Mouse (Mus musculus): Measurements from ENCODE around the gene Rfx1. TPM values are rescaled to one million over a fixed set of nuclear protein-coding genes. Genes with fewer than 3 reads are reported as not detected.
A peak's percentile ranks its signal among the peaks of the same experiment; 100 is the strongest.

Gene Rfx1
- polyA plus RNA-seq, 1 experiment, result 29.8 TPM

DNA sequence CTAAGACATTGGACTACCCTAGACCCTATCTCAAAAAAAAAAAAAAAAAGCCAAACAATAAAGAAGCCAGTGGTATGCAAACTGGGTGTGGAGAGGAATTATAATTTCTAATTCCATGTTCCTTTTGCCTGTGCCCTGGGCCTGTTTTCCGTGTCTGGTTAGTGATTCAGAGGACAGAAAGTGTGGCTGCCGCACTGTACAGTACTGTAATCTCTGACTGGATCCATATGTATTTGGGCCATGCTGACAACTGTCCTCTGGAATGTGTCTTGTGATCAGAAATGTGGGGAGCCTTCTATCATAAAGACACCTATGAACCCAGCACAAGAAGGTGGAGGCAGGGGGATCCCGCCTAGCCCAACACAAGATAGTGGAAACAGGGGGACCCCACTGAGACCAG lies 55.5 kb downstream of the Rfx1 start:
- H3K4me1 ChIP-seq (ENCODE audit: control insufficient read depth, insufficient read depth, low read length), result no peaks in the 10 kb centered on the region
- no peak for DNase-seq
- TF ChIP-seq POLR2A (IDR thresholded peaks at IDR 0.05; ENCODE audit: borderline replicate concordance, extremely low read depth, low read depth, low read length), result no peak
- no peak for TF ChIP-seq CTCF (IDR thresholded peaks at IDR 0.05; ENCODE audit: insufficient read depth, low read length)
- H3K4me3 ChIP-seq (replicated peaks; ENCODE audit: extremely low read depth, low read depth, low read length), result no peak overlapping the region
- WGBS, result 82% methylated on average over 3 of the region's 3 CpGs

GRCm38 (mm10) chr8:84125656-84126055 lies 59.0 kb downstream of the Rfx1 start, which contains the start of gene Podnl1:
Gene Podnl1, plus strand, starts transcription at chr8:84125989.
- H3K4me3 ChIP-seq (replicated peaks; ENCODE audit: extremely low read depth, low read depth, low read length), result no peak within 1 kb of the TSS
- WGBS, result 54% methylated on average over 9 of the region's 9 CpGs
- DNase-seq, result no peak
- TF ChIP-seq CTCF (IDR thresholded peaks at IDR 0.05; ENCODE audit: insufficient read depth, low read length) (no peak), POLR2A (IDR thresholded peaks at IDR 0.05; ENCODE audit: borderline replicate concordance, extremely low read depth, low read depth, low read length) (no peak)
- no peaks in the 10 kb centered on the region for H3K4me1 ChIP-seq (ENCODE audit: control insufficient read depth, insufficient read depth, low read length)

DNA sequence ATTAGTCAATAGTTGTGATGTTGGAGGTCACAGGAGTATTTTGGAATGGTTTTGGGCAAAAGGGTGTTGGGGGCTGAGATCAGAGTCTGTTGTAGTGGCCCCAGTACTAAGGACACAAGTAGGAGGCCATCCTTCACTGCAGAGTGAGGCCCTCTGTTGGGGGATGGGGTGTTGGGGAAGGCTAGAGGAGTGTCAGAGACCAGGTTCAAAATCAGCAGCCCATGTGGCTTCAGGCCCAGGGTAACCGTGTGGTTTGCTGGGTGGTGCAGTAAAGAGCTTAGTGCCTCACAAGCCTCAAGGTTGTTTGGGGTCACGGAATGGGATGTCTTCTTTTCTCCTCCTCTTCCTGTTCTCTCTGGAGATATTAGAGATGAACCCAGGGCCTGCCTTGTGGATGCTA lies 60.1 kb downstream of the Rfx1 start:
- no peak for TF ChIP-seq CTCF (IDR thresholded peaks at IDR 0.05; ENCODE audit: insufficient read depth, low read length)
- TF ChIP-seq POLR2A (IDR thresholded peaks at IDR 0.05; ENCODE audit: borderline replicate concordance, extremely low read depth, low read depth, low read length), result no peak
- no peak for DNase-seq
- Histone ChIP-seq H3K4me3 (replicated peaks; ENCODE audit: extremely low read depth, low read depth, low read length) (no peak overlapping the region), H3K4me1 (ENCODE audit: control insufficient read depth, insufficient read depth, low read length) (no peaks in the 10 kb centered on the region)
- WGBS, result 66% methylated on average over 2 of the region's 2 CpGs

GRCm38 (mm10) chr8:84127202-84127901 lies 60.7 kb downstream of the Rfx1 start:
- TF ChIP-seq POLR2A (IDR thresholded peaks at IDR 0.05; ENCODE audit: borderline replicate concordance, extremely low read depth, low read depth, low read length) (no peak), CTCF (IDR thresholded peaks at IDR 0.05; ENCODE audit: insufficient read depth, low read length) (no peak)
- Histone ChIP-seq H3K4me1 (ENCODE audit: control insufficient read depth, insufficient read depth, low read length) (no peaks in the 10 kb centered on the region), H3K4me3 (replicated peaks; ENCODE audit: extremely low read depth, low read depth, low read length) (no peak overlapping the region)
- 46% methylated on average over 17 of the region's 17 CpGs for WGBS
- no peak for DNase-seq

GRCm38 (mm10) chr8:84128277-84128676 lies 61.6 kb downstream of the Rfx1 start:
- no peaks in the 10 kb centered on the region for H3K4me1 ChIP-seq (ENCODE audit: control insufficient read depth, insufficient read depth, low read length)
- 45% methylated on average over 8 of the region's 8 CpGs for WGBS
- H3K4me3 ChIP-seq (replicated peaks; ENCODE audit: extremely low read depth, low read depth, low read length), result no peak overlapping the region
- TF ChIP-seq POLR2A (IDR thresholded peaks at IDR 0.05; ENCODE audit: borderline replicate concordance, extremely low read depth, low read depth, low read length) (no peak), CTCF (IDR thresholded peaks at IDR 0.05; ENCODE audit: insufficient read depth, low read length) (peak; percentile 6; the same call in 1 of the 2 replicates)
- DNase-seq, result no peak

- no peak overlapping the region for H3K4me3 ChIP-seq (replicated peaks; ENCODE audit: extremely low read depth, low read depth, low read length)
- no peaks in the 10 kb centered on the region for H3K4me1 ChIP-seq (ENCODE audit: control insufficient read depth, insufficient read depth, low read length)
- TF ChIP-seq POLR2A (IDR thresholded peaks at IDR 0.05; ENCODE audit: borderline replicate concordance, extremely low read depth, low read depth, low read length), result no peak
- TF ChIP-seq CTCF (IDR thresholded peaks at IDR 0.05; ENCODE audit: insufficient read depth, low read length), result no peak
- no peak for DNase-seq
- WGBS, result 49% methylated on average over 30 of the region's 30 CpGs
Observed at GRCm38 (mm10) chr8:84130806-84131205, 64.2 kb downstream of the Rfx1 start.

DNA sequence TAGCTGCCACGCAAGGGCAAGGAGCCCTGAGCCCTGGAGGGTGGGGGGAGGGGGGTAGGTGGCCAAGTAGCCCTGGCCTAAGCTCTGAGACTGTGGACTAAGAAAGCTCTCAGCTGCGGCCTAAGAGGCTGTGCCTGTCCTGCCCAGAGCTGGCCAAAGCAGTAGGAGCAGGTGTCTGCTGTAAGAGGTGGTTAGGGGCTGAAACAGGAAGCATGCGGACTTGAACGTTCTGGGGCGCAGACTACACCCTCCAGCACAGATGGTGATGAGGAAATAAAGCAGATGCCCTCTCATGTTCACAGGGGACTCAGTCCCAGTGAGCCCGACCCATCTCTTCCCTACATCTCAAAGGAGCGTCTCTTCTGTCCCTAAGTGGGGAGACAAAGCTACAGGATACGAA lies 65.6 kb downstream of the Rfx1 start:
- TF ChIP-seq POLR2A (IDR thresholded peaks at IDR 0.05; ENCODE audit: borderline replicate concordance, extremely low read depth, low read depth, low read length) (no peak), CTCF (IDR thresholded peaks at IDR 0.05; ENCODE audit: insufficient read depth, low read length) (no peak)
- DNase-seq, result no peak
- WGBS, result 78% methylated on average over 8 of the region's 8 CpGs

DNA sequence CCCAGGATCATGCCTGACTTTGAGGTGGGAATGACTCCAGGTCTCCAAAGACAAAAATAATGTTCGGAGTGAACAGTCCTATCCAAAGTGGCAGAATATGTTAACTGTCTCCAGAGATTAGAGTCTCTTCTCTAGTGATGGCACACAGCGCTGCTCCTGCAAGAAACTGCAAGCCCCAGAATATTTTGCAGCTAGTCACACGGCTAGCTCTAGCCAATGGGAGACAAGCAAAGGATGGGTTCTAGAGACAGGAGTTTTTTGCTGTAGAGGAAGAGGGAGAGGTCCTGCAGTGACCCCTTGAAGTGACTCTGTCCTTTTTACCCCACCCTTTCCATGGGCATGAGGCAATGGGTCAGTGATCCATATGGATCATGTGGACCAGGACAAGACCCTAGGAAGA lies 71.2 kb downstream of the Rfx1 start:
- no peak overlapping the region for H3K4me3 ChIP-seq (replicated peaks; ENCODE audit: extremely low read depth, low read depth, low read length)
- TF ChIP-seq POLR2A (IDR thresholded peaks at IDR 0.05; ENCODE audit: borderline replicate concordance, extremely low read depth, low read depth, low read length), result no peak
- no peak for TF ChIP-seq CTCF (IDR thresholded peaks at IDR 0.05; ENCODE audit: insufficient read depth, low read length)
- no peak for DNase-seq
- H3K4me1 ChIP-seq (ENCODE audit: control insufficient read depth, insufficient read depth, low read length), result no peaks in the 10 kb centered on the region
- 94% methylated on average over 3 of the region's 3 CpGs for WGBS

More for the DNA sequence above, 65.6 kb downstream of the Rfx1 start:
- Histone ChIP-seq H3K4me3 (replicated peaks; ENCODE audit: extremely low read depth, low read depth, low read length) (no peak overlapping the region), H3K4me1 (ENCODE audit: control insufficient read depth, insufficient read depth, low read length) (no peaks in the 10 kb centered on the region)

DNA sequence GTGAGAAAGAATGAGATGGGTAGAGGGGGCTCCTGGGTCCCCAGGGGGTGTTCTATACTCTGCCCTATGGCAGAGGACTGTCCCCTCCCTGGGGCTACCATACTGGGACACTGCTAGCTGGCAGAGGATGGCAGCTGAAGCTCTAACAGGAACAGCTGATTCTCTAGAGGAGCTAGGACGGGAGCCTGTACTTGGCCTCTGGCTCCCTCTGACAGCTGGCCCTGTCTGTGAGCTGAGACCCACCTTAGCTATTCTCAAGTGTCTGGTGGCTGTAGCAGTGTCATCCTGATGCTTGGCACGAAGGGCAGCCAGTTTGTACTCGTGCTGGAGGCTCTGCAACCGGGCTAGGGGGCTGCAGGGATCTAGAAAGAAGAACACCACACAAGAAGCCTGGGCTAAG lies 74.2 kb downstream of the Rfx1 start:
- Histone ChIP-seq H3K4me1 (ENCODE audit: control insufficient read depth, insufficient read depth, low read length) (no peaks in the 10 kb centered on the region), H3K4me3 (replicated peaks; ENCODE audit: extremely low read depth, low read depth, low read length) (no peak overlapping the region)
- DNase-seq, result no peak
- 84% methylated on average over 4 of the region's 4 CpGs for WGBS
- no peak for TF ChIP-seq POLR2A (IDR thresholded peaks at IDR 0.05; ENCODE audit: borderline replicate concordance, extremely low read depth, low read depth, low read length)
- no peak for TF ChIP-seq CTCF (IDR thresholded peaks at IDR 0.05; ENCODE audit: insufficient read depth, low read length)

DNA sequence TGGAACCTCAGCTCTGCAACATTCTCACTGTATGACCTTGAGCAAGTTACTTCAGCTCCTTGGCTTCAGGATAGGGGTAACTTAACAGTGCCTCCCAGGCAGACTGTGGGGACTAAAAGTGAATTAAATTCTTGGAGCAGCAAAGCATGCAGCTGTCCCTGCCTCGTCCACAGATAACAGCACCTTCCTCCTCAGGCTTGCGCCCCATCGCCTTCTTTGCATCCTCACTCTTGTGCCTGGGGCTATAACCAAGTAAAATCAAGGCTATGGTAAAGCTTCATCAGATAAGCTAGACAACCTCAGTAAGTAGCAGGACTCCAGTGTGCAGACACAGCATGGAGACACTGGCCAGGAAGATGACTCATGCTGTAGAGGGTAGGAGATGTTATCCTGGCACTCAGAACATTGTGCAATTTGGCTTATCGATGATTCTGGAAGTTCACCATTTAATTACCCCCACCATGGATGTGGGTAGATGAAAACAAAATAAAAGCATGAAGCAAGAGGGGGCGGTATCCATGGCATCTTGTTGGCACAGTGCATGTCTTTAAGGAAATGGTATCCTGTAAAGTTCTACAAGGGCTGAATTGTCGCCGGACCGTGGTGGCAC lies 78.1 kb downstream of the Rfx1 start:
- WGBS, result 85% methylated on average over 8 of the region's 8 CpGs
- no peak for DNase-seq
- H3K4me3 ChIP-seq (replicated peaks; ENCODE audit: extremely low read depth, low read depth, low read length), result no peak overlapping the region
- no peak for TF ChIP-seq POLR2A (IDR thresholded peaks at IDR 0.05; ENCODE audit: borderline replicate concordance, extremely low read depth, low read depth, low read length)
- no peak for TF ChIP-seq CTCF (IDR thresholded peaks at IDR 0.05; ENCODE audit: insufficient read depth, low read length)
- H3K4me1 ChIP-seq (ENCODE audit: control insufficient read depth, insufficient read depth, low read length), result peaks cover 6% of the 10 kb centered on the region

Other genes starting within 250 kb of the Rfx1 start
- gene Adgrl1, start 166.7 kb upstream of the Rfx1 start, polyA plus RNA-seq (2012; rRNA removed), result 81.1 and 86.4 TPM in 2 replicates
- gene Gm10644, start 111.6 kb upstream of the Rfx1 start, polyA plus RNA-seq (2012; rRNA removed), result 1.7 and 2.0 TPM in 2 replicates
- 7.5 and 7.9 TPM in 2 replicates for gene Asf1b, start 111.3 kb upstream of the Rfx1 start, polyA plus RNA-seq (2012; rRNA removed)
- gene Prkaca, start 93.8 kb upstream of the Rfx1 start, polyA plus RNA-seq (2012; rRNA removed), result 57.0 and 79.9 TPM in 2 replicates
- 37.0 and 37.9 TPM in 2 replicates for gene Samd1, start 69.2 kb upstream of the Rfx1 start, polyA plus RNA-seq (2012; rRNA removed)
- 0.35 and 0.36 TPM in 2 replicates for gene 1700067K01Rik, start 65.3 kb upstream of the Rfx1 start, polyA plus RNA-seq (2012; rRNA removed)
- 29.5 and 57.0 TPM in 2 replicates for gene 2210011C24Rik, start 54.7 kb upstream of the Rfx1 start, polyA plus RNA-seq (2012; rRNA removed)
- 0.42 and 0.89 TPM in 2 replicates for gene Palm3, start 45.4 kb upstream of the Rfx1 start, polyA plus RNA-seq (2012; rRNA removed)
- gene Il27ra, start 24.2 kb upstream of the Rfx1 start, polyA plus RNA-seq (2012; rRNA removed), result 7.5 and 8.4 TPM in 2 replicates
- 0.22 and 0.71 TPM in 2 replicates for gene Rln3, start 21.8 kb upstream of the Rfx1 start, polyA plus RNA-seq (2012; rRNA removed)
- 0.71 and 1.0 TPM in 2 replicates for gene Gm10643, start 1.7 kb upstream of the Rfx1 start, polyA plus RNA-seq (2012; rRNA removed)
- gene Dcaf15, start 37.9 kb downstream of the Rfx1 start, polyA plus RNA-seq (2012; rRNA removed), result 36.1 and 42.5 TPM in 2 replicates
- gene Podnl1, start 59.2 kb downstream of the Rfx1 start, polyA plus RNA-seq (2012; rRNA removed), result 1.8 and 2.4 TPM in 2 replicates
- 25.9 and 27.7 TPM in 2 replicates for gene Cc2d1a, start 81.1 kb downstream of the Rfx1 start, polyA plus RNA-seq (2012; rRNA removed)
- 1.0 and 1.1 TPM in 2 replicates for gene 4930432K21Rik, start 81.2 kb downstream of the Rfx1 start, polyA plus RNA-seq (2012; rRNA removed)
- gene Nanos3, start 118.4 kb downstream of the Rfx1 start, polyA plus RNA-seq (2012; rRNA removed), result 0.18 and 0.54 TPM in 2 replicates
- 21.2 and 24.0 TPM in 2 replicates for gene Zswim4, start 170.2 kb downstream of the Rfx1 start, polyA plus RNA-seq (2012; rRNA removed)
- gene D8Ertd738e, start 182.9 kb downstream of the Rfx1 start, polyA plus RNA-seq (2012; rRNA removed), result 116 and 149 TPM in 2 replicates
- gene Mri1, start 190.5 kb downstream of the Rfx1 start, polyA plus RNA-seq (2012; rRNA removed), result 66.2 and 78.8 TPM in 2 replicates
- gene Ccdc130, start 203.5 kb downstream of the Rfx1 start, polyA plus RNA-seq (2012; rRNA removed), result 37.6 and 63.7 TPM in 2 replicates